Mouse (Mus musculus) CD4-positive helper T cell, adult 2 months (primary cell): ENCODE results near the gene Ciao2a.

Experiments used
- DNase-seq: peaks from one replicate; pipeline ENCODE4 v3.0.0-alpha.2; 2012; ENCODE audit warnings: low read depth, missing footprints, low spot score

The Ciao2a gene

GRCm38 (mm10) chr9:66120106-66120505, 6.3 kb upstream of the Ciao2a start:
- DNase-seq, result no peak

DNA sequence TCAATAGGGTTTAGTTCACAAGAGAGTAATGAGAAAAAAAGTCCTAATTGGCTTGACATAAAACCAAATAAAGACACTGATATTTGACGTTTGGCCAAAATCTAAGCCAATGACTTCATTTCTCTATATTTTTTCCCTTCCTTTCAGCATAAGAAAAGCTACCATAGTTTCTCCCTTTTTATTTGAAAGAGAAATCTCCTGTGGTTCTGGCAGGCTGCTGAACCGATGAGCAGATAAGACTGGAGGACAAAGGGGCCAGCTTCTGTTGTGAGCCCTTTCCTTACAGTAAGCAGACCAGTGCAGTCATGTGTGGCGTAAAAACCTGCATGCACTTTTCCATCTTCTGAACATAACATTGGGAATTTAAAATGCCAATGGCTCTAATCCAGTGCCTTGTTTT, 5.5 kb upstream of the Ciao2a start:
- no peak for DNase-seq

- no peak for DNase-seq
Measured at GRCm38 (mm10) chr9:66121421-66121820, 5.0 kb upstream of the Ciao2a start.

- no peak for DNase-seq
Measured at GRCm38 (mm10) chr9:66123648-66124047, 2.8 kb upstream of the Ciao2a start.

- DNase-seq, result no peak
Measured at GRCm38 (mm10) chr9:66124111-66124531, 2.3 kb upstream of the Ciao2a start.

DNA sequence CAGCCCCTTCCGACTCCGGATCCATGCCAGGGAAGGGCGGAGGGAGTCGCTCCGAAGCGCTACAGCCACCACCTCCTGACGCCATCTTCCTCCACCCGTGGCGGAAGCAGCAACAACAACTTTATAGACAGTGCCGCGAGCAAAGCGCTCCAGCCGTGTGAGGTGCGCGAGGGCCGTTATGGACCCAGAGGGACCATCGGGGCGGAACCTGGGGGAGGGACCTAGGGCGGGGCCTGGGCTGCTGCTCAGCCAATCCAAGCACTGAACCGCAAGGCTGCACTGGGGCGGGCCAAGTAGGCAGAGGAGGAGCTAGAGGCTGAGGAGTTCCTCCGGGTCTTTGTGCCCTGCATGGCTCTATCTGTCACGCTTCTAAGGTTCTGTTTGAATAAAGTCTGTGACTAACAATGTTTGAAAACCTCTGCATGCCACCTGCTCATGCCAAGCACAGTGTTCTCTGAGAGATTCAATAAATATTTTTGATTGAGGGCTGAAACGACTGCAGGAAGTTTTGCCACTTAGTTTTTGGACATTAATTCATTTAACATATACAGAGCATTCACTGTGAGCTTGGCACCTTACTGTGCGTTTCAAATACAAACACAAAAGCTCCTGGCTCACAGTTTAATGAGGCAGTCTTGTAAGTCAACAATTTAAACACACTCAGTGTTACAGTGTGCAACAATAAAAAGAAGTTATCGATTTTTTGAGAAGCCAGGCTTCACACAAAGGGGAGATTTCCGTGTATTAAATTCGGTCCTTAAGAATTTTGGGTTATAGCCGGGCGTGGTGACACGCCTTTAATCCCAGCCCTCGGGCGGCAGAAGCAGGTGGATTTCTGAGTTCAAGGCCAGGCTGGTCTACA, 1.5 kb upstream of the Ciao2a start:
- peak; percentile 98 for DNase-seq

DNA sequence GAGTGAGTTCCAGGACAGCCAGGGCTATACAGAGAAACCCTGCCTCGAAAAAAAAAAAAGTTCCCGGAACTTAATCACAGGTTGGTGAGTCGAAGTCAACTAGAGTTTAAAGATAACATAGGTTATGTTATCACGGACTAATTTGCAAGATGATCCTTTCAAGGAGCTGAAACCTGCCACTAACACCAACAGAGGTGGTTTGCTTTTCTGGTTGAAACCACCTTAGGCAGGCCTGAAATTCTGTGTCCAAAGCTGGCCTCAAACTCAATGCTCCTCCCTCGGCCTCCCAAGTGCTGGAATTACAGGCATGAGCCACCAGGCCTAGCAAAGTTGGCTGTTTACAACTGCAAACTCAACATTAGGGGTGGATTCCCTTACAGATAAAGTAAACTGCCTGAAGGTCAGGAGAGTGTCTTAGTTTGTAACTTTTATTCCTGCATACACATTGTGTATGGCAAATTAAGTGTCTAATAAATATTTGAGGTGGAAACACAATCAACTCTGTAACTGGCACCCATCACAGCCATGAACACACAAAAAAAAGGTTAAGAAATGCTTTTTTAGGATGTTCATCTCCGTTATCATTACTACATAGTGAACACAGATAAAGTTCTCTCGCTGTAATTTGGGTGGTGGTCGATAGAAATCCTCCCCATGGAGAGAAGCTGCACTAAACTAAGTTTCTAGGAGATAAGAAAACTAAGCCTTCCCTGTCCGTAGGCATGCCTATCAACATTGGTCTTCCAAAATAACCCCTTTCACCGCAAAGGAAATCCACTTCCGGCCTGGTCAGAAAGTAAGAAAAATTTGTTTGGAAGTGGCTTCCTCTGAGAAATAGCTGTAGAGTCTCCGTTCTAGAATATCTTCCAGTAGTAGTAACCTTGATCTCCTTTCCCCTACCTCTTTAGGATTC, 612 bp upstream of the Ciao2a start:
- peak; percentile 14 for DNase-seq

DNA sequence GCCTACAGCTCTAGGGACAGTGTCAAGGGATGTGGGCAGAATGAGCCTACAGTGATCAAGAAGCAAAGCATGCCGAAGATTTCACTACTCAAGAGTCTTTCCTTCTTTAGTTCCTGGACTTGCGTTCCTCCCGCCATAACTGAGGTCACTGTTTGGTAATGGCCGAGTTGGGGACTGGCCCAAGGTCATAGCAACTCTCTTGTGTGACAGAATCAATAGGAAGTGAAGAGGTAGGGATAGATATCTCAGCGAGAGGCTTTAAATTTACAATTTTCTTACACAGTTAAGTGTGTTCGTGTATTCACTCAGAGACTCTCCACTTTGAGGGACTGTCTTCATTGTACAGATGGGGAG, 759 bp downstream of the Ciao2a start:
- no peak for DNase-seq

DNA sequence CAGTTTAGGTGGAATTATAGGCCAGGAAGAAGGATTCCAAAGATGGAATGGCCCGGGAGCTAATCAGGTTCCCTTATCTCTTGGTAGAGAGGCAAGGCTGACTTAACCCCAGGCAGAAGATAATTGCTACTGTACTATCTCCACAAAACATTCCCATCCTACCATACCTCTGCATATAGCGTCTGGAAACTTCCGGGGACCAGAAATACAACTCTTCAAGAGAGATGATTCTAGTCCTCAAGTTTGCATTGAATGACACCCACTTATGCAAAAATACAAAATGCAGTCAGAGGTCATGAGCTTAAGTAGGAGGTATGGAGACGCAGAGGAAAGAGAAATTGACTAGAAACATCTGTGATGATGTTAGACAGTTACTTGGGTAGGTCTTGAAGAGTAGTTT, 1.5 kb downstream of the Ciao2a start:
- DNase-seq, result no peak

DNA sequence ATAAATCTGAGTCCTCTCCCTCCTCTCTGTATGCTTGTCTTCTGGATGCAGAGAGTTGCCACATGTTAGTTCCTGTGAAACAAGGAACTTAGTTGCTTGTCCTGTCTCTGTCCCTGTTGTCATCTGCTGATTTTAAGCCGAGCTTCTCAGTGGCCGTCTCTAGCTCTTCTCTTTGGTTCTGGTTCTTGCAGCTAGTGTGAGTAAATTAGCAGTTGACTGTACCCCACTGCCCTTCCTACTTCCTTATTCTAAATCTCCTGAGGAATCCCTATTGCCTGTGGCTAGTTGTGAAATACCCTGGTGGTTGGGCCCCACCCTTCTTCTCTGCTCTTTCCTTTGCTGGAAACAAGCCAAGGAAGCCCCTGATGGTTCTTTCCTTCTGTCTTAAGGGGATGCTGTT, 5.1 kb downstream of the Ciao2a start:
- no peak for DNase-seq

DNA sequence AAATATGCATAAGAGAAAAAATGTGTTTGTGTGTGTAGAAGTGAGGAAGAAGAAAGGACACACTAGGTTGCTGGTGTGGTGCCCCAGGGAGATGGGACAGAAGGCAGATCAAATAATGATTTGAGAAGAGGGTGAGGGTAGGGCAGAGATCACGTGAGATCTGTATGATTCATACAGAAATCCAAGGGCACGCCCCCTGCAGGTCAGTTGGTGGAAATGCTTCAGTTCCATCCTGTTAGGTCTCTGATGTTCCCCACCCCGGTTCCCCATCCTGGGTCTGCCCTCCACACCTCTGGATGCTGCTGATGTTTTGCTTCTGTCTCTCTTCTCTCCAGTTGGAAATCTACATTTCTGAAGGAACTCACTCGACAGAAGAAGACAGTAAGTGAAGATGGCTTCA, 9.6 kb downstream of the Ciao2a start:
- DNase-seq, result peak; percentile 45

GRCm38 (mm10) chr9:66138193-66138592, 11.8 kb downstream of the Ciao2a start:
- no peak for DNase-seq

DNA sequence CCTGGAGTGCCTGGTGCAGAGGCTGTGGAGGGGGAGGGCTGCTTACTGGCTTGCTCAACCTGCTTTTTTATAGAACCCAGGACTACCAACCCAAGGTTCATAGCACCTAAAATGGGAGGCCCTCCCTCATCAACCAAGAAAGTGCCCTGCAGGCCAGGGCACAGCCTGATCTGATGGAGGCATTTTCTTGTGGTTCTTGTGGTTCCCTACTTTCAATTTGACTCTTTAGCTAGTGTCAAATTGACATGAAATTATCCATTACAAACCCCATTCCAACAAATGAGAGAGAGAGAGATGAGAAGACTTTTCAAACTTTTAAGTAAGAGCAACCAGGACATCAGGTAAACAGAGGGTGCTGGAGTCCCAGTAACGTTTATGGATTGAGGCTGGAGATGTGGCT, 15.9 kb downstream of the Ciao2a start:
- DNase-seq, result peak; percentile 54

GRCm38 (mm10) chr9:66144248-66144647, 17.8 kb downstream of the Ciao2a start:
- peak; percentile 72 for DNase-seq

DNA sequence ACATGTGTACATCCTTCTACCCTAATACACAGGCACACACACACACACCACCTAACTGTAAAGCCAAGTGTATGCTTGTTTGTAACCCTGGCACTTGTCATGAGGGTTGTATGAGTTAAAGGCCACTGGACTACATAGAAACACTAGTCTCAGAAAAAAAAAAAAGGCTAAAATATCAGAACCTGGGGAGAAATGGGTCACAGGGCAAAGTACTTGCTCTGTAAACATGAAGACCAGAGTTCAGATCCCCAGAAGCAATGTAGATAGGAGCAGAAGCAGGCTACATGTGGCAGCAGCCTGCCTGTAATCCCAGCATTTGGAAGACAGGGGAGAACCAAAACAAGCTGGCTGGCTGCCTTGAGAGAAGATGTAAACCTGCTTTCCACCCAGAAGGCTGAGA, 19.7 kb downstream of the Ciao2a start:
- no peak for DNase-seq

GRCm38 (mm10) chr9:66152011-66152410, 25.6 kb downstream of the Ciao2a start:
- no peak for DNase-seq

DNA sequence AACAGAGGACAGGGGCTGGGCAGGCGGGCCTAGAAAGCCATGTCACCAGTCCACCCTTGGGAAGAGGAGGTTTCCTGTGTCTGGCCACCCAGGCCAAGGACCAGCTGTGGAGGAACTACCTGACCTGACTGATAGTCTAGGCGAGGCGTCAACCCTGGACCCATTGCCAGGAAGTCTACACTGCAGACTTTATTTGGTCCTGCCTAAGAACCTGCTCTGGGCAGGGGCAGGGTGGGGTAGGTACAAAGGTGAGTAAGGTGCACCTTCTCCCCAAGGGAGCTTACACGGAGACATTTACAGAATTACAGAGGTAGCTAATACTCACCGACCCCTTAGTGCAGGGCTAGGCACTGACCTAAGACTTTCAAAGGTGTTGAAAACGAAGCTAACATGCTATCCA, 27.2 kb downstream of the Ciao2a start:
- DNase-seq, result no peak

DNA sequence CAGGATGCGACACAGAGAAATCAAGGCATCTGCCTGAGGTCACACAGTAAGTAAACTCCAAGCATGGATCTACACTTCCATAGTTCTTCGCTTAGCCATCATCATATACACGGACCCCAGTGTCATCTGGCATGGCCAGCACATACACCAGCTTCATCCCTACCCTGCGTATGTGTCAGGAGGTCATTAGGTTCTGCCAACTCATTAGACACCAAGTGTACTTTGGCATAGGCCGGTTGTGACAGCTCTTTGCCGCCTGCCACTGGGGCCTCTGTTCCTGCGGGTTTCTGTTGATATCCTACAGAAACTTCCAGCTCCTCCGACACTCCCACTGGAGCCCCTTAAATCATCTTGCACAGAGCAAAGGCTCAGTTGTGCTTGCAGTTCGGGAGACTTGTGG, 27.6 kb downstream of the Ciao2a start:
- DNase-seq, result no peak

- no peak for DNase-seq
Measured at GRCm38 (mm10) chr9:66155534-66155933, 29.1 kb downstream of the Ciao2a start.

DNA sequence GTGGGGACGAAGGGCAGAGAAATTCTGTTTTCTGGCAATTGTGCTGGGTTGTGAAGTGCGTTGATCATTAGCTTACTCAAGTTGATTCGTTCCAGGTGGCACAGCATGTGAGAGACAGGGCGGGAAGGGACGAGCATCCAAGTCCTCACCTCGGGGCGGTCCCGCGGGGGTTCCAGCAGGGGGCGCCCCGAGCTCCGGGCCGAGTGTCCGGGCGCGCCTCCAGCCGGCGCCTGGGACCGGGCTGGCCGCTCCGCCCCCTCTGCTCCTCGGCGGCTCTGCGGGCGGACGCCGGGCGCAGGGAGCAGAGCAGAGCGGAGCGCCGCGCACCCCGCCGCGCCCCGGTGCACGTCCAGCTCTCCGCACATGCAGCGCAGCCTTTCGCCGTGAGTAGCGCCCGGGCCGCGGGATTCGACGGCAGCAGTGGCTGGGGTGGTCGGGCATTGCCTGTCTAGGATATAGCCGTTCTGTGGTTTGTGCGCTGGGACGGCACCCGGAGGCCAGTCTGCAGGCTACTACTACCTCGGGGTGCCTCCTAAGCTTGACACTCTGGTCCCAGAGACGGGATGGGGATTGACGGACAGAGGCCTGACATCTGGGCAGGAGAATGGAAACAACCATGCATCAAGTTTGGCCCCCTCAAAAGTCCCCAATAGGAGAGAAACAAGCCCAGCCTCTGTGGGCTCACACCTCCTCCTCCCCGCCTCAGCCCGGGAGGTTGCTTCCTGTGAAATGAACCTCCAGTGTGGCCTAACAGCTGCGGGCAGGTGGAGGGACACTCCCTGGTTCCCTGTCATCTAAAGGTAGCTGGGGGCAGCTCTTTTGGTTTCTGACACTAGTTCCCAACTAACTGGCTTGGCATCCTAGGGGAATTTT, 31.8 kb downstream of the Ciao2a start, which contains the start of gene Dapk2:
Gene Dapk2 (plus strand): TSS at position 266 of the 873 bp plus-strand sequence.
- DNase-seq, result peak; percentile 53

DNA sequence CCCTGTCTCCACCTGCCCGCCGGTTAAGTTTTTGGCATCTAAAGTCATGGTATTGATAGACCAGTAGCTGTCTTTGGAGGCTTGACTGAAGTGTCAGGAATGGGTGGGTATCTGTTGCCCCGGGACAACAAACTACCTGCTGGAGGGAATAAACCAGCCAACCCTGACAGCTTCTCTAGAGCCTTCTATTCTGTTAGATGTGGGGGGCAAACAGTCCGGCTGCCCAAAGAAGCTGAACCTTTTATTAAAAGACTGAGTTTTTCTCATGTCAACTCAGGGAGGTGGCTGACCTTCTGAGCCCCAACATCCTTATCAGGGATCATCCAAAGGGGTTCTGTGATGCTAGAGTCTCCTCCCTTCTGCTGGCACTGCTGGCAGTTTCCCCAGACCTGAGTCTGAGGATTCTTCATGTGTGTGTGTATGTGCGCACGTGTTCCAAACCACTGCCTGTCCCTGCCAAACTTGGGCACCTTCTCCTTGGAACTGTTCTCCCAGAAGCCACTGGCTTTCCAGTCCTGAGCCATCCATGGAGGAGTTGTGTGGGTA, 32.5 kb downstream of the Ciao2a start:
- DNase-seq, result no peak
